ENCODE assay signal across 11 mouse cellular contexts in the genomic region with DNA sequence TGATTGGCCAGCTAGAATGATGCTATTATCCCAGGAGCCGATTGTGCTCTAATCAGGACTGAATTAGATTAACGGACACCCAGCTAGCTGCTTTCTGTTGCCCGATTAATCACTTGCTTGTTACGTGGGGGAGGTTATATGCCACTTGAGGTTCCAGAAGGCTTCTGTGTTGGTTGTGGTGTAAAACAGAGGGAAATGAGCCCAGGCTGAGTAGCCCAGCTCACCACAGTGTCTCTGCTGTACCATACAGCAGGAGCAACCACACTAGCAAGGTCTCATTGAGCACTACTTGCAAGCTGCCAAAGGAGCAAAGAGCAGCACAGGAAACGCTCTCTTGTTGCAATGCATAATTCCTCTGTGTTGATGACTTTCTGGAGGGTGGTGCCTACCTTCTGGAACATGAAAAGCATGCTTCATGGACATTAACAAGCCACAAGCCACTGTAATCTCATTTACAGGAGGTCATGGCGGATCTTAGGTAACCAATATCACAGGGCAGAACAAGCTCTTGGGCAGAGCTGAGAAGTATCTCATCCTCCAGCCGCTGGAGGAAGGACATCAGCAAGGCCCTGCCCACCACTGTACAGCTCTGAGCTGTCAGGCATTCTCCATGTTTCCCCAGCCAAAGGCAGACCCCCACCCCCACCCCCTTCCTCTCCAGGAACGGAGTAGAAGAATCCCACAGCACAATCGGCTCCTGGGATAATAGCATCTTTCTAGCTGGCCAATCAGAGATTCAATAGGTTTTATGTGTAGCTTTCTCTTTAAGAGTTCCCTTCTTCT. TPM values are rescaled to one million over a fixed set of nuclear protein-coding genes. Genes with fewer than 3 reads are reported as not detected.
DNase-seq lines count a peak whose midpoint lies in the region; ATAC-seq lines count a peak whose summit lies in the region.
"Had no signal": no experiment of that assay in that cellular context is flagged by ENCODE, and none has a peak within 500 bp of the region (broad histone marks: within the 10 kb centered on the region; RNA-seq: fewer than 3 reads in every experiment).

No protein-coding gene starts in this region.

- H3K27ac ChIP-seq in limb, embryonic 12.5 days, result no peak overlapping the region
- no peak overlapping the region for H3K27ac ChIP-seq in limb, embryonic 10.5 days
- H3K27ac ChIP-seq in embryonic facial prominence, embryonic 12.5 days, result no peak overlapping the region
- peak overlapping the region; percentile 30; the same call in 1 of the 2 replicates for H3K27ac ChIP-seq in hindbrain, embryonic 13.5 days
- H3K27ac ChIP-seq in midbrain, embryonic 12.5 days (replicated peaks), result no peak overlapping the region
- H3K27ac ChIP-seq: heart, embryonic 13.5 days had no signal

- no peaks in the 10 kb centered on the region; the same call in 1 of the 2 replicates for H3K27me3 ChIP-seq in limb, embryonic 12.5 days
- no peaks in the 10 kb centered on the region for H3K27me3 ChIP-seq in limb, embryonic 10.5 days (ENCODE audit: low read depth, poor library complexity, severe bottlenecking)
- no peaks in the 10 kb centered on the region for H3K27me3 ChIP-seq in embryonic facial prominence, embryonic 12.5 days
- H3K27me3 ChIP-seq in hindbrain, embryonic 13.5 days, result no peaks in the 10 kb centered on the region
- no peaks in the 10 kb centered on the region for H3K27me3 ChIP-seq in midbrain, embryonic 12.5 days
- H3K27me3 ChIP-seq: heart, embryonic 13.5 days had no signal

- WGBS in limb, embryonic 12.5 days, result 53% methylated on average over 9 of the region's 9 CpGs
- WGBS in limb, embryonic 10.5 days, result 68% methylated on average over 9 of the region's 9 CpGs
- WGBS in embryonic facial prominence, embryonic 12.5 days, result 53% methylated on average over 9 of the region's 9 CpGs
- 39% methylated on average over 9 of the region's 9 CpGs for WGBS in hindbrain, embryonic 13.5 days
- 38% methylated on average over 9 of the region's 9 CpGs for WGBS in midbrain, embryonic 12.5 days

- H3K4me2 ChIP-seq in limb, embryonic 12.5 days, result no peak overlapping the region
- H3K4me2 ChIP-seq in embryonic facial prominence, embryonic 12.5 days (replicated peaks), result no peak overlapping the region
- H3K4me2 ChIP-seq in hindbrain, embryonic 13.5 days, result no peak overlapping the region
- H3K4me2 ChIP-seq in midbrain, embryonic 12.5 days (replicated peaks), result peak overlapping the region; percentile 9; the same call in 1 of the 2 replicates
- H3K4me2 ChIP-seq: heart, embryonic 13.5 days had no signal

- H3K9me3 ChIP-seq in limb, embryonic 12.5 days, result peaks cover 4% of the 10 kb centered on the region; the same call in 1 of the 2 replicates
- H3K9me3 ChIP-seq in limb, embryonic 10.5 days (replicated peaks), result no peaks in the 10 kb centered on the region
- H3K9me3 ChIP-seq in embryonic facial prominence, embryonic 12.5 days, result no peaks in the 10 kb centered on the region
- no peaks in the 10 kb centered on the region for H3K9me3 ChIP-seq in hindbrain, embryonic 13.5 days
- H3K9me3 ChIP-seq in midbrain, embryonic 12.5 days, result no peaks in the 10 kb centered on the region

- no peak overlapping the region for H3K4me3 ChIP-seq in limb, embryonic 12.5 days (replicated peaks)
- no peak overlapping the region for H3K4me3 ChIP-seq in limb, embryonic 10.5 days
- no peak overlapping the region for H3K4me3 ChIP-seq in embryonic facial prominence, embryonic 12.5 days
- no peak overlapping the region for H3K4me3 ChIP-seq in hindbrain, embryonic 13.5 days
- no peak overlapping the region for H3K4me3 ChIP-seq in midbrain, embryonic 12.5 days
- H3K4me3 ChIP-seq: heart, embryonic 13.5 days had no signal

- intact Hi-C loops in left cerebral cortex, postnatal 25 days (cut with DNase I), result no loop called here

- no peak for DNase-seq in limb, embryonic 10.5 days (ENCODE audit: low spot score)
- DNase-seq in heart, postnatal 4 days, result no peak
- no peak for DNase-seq in right cerebral cortex, postnatal 25 days
- no peak for DNase-seq in left cerebral cortex, postnatal 25 days (ENCODE audit: low spot score in 2 of 2)
- DNase-seq: cerebellum, adult 9-10 months; gastrocnemius, postnatal 25 days had no signal

- no peak overlapping the region for H3K9ac ChIP-seq in limb, embryonic 12.5 days (replicated peaks)
- no peak overlapping the region for H3K9ac ChIP-seq in embryonic facial prominence, embryonic 12.5 days
- no peak overlapping the region; the same call in 1 of the 2 replicates for H3K9ac ChIP-seq in hindbrain, embryonic 13.5 days
- H3K9ac ChIP-seq in midbrain, embryonic 12.5 days (replicated peaks), result no peak overlapping the region
- H3K9ac ChIP-seq: heart, embryonic 13.5 days had no signal

- 0 out of 2 replicates have a peak, but pooled peaks have one; percentile 26 for ATAC-seq in limb, embryonic 12.5 days (ENCODE audit: insufficient number of reproducible peaks, insufficient read depth, low FRiP score, low TSS enrichment, low read depth)
- 0 out of 2 replicates have a peak, but pooled peaks have one; percentile 28 for ATAC-seq in embryonic facial prominence, embryonic 12.5 days (ENCODE audit: insufficient number of reproducible peaks, insufficient read depth, low FRiP score, low TSS enrichment)
- ATAC-seq in hindbrain, embryonic 13.5 days (ENCODE audit: low FRiP score), result no peak
- ATAC-seq in midbrain, embryonic 12.5 days (ENCODE audit: low FRiP score, low read depth), result peak; percentile 49; the same call in 1 of the 2 replicates

- H3K36me3 ChIP-seq in limb, embryonic 12.5 days, result no peaks in the 10 kb centered on the region
- H3K36me3 ChIP-seq in limb, embryonic 10.5 days, result no peaks in the 10 kb centered on the region
- no peaks in the 10 kb centered on the region for H3K36me3 ChIP-seq in embryonic facial prominence, embryonic 12.5 days
- no peaks in the 10 kb centered on the region for H3K36me3 ChIP-seq in hindbrain, embryonic 13.5 days
- H3K36me3 ChIP-seq in midbrain, embryonic 12.5 days, result no peaks in the 10 kb centered on the region
- H3K36me3 ChIP-seq: heart, embryonic 13.5 days had no signal

- H3K4me1 ChIP-seq in limb, embryonic 12.5 days (replicated peaks), result peaks cover 10% of the 10 kb centered on the region
- peaks cover 6% of the 10 kb centered on the region for H3K4me1 ChIP-seq in limb, embryonic 10.5 days
- H3K4me1 ChIP-seq in embryonic facial prominence, embryonic 12.5 days, result peaks cover 6% of the 10 kb centered on the region
- peaks cover 22% of the 10 kb centered on the region for H3K4me1 ChIP-seq in hindbrain, embryonic 13.5 days (replicated peaks)
- H3K4me1 ChIP-seq in midbrain, embryonic 12.5 days, result peaks cover 26% of the 10 kb centered on the region

RNA-seq across cellular contexts. Expression of a gene that starts 23.4 kb away (rescaled TPM):
- polyA plus RNA-seq in limb, embryonic 12.5 days (2016; fragmentation: Nextera tagmentation; extraction: Ambion mirVana), result 0.88 and 1.2 TPM in 2 replicates
- polyA plus RNA-seq in limb, embryonic 10.5 days (2016; fragmentation: Nextera tagmentation; extraction: Ambion mirVana), result 1.0 and 1.2 TPM in 2 replicates
- polyA plus RNA-seq in embryonic facial prominence, embryonic 12.5 days (2016; fragmentation: Nextera tagmentation; extraction: Ambion mirVana), result 0.92 and 1.3 TPM in 2 replicates
- polyA plus RNA-seq in hindbrain, embryonic 13.5 days (2015; fragmentation: Nextera tagmentation; extraction: Ambion mirVana), result 4.2 and 4.6 TPM in 2 replicates
- polyA plus RNA-seq in midbrain, embryonic 12.5 days (2016; fragmentation: Nextera tagmentation; extraction: Ambion mirVana), result 0.54 and 1.1 TPM in 2 replicates
- 10 to 100 TPM; 12.3 to 12.7 TPM for total RNA-seq in heart, postnatal 4 days (2021)
- 10 to 100 TPM; 25.0 to 27.8 TPM for total RNA-seq in left cerebral cortex, postnatal 25 days (2021)

RNA-seq across cellular contexts. Expression of a gene that starts 42.9 kb away (rescaled TPM):
- polyA plus RNA-seq in limb, embryonic 12.5 days (2016; fragmentation: Nextera tagmentation; extraction: Ambion mirVana), result 28.1 and 33.4 TPM in 2 replicates
- 26.3 and 27.9 TPM in 2 replicates for polyA plus RNA-seq in limb, embryonic 10.5 days (2016; fragmentation: Nextera tagmentation; extraction: Ambion mirVana)
- 24.3 and 28.4 TPM in 2 replicates for polyA plus RNA-seq in embryonic facial prominence, embryonic 12.5 days (2016; fragmentation: Nextera tagmentation; extraction: Ambion mirVana)
- 26.1 and 30.0 TPM in 2 replicates for polyA plus RNA-seq in hindbrain, embryonic 13.5 days (2015; fragmentation: Nextera tagmentation; extraction: Ambion mirVana)
- 19.2 and 24.6 TPM in 2 replicates for polyA plus RNA-seq in midbrain, embryonic 12.5 days (2016; fragmentation: Nextera tagmentation; extraction: Ambion mirVana)
- 10 to 100 TPM; 16.9 to 21.2 TPM for total RNA-seq in heart, postnatal 4 days (2021)
- 10 to 100 TPM; 28.0 to 35.9 TPM for total RNA-seq in left cerebral cortex, postnatal 25 days (2021)

RNA-seq across cellular contexts. Expression of a gene that starts 43.0 kb away (rescaled TPM):
- polyA plus RNA-seq in limb, embryonic 12.5 days (2016; fragmentation: Nextera tagmentation; extraction: Ambion mirVana), result 19.6 and 22.3 TPM in 2 replicates
- polyA plus RNA-seq in limb, embryonic 10.5 days (2016; fragmentation: Nextera tagmentation; extraction: Ambion mirVana), result 21.3 and 22.7 TPM in 2 replicates
- polyA plus RNA-seq in embryonic facial prominence, embryonic 12.5 days (2016; fragmentation: Nextera tagmentation; extraction: Ambion mirVana), result 19.7 and 21.2 TPM in 2 replicates
- 11.5 and 11.6 TPM in 2 replicates for polyA plus RNA-seq in hindbrain, embryonic 13.5 days (2015; fragmentation: Nextera tagmentation; extraction: Ambion mirVana)
- polyA plus RNA-seq in midbrain, embryonic 12.5 days (2016; fragmentation: Nextera tagmentation; extraction: Ambion mirVana), result 12.4 and 13.5 TPM in 2 replicates
- 10 to 100 TPM; 23.5 to 23.8 TPM for total RNA-seq in heart, postnatal 4 days (2021)
- 10 to 100 TPM; 19.4 to 19.6 TPM for total RNA-seq in left cerebral cortex, postnatal 25 days (2021)
